In genomic region chr14:8421199-8421787, GRCm38 (mm10) we compare ENCODE assay signal across 15 mouse cellular contexts. TPM values are rescaled to one million over a fixed set of nuclear protein-coding genes. Genes with fewer than 3 reads are reported as not detected.
DNase-seq lines count a peak whose midpoint lies in the region; ATAC-seq and TF ChIP-seq lines count a peak whose summit lies in the region.
"Had no signal": no experiment of that assay in that cellular context is flagged by ENCODE, and none has a peak within 500 bp of the region (broad histone marks: within the 10 kb centered on the region; RNA-seq: fewer than 3 reads in every experiment).

No protein-coding gene starts in this region.

- H3K4me3 ChIP-seq in heart, embryonic 12.5 days = no peak overlapping the region
- H3K4me3 ChIP-seq in lung, embryonic 14.5 days (ENCODE audit: low read depth, low read length) = no peak overlapping the region
- H3K4me3 ChIP-seq in embryonic facial prominence, embryonic 13.5 days = 0 out of 2 replicates have a peak overlapping the region, but pooled peaks have one; percentile 1
- H3K4me3 ChIP-seq in neural tube, embryonic 11.5 days (ENCODE audit: low read depth, low read length) = no peak overlapping the region
- H3K4me3 ChIP-seq: erythroblast, embryonic 14.5 days had no signal

- H3K9ac ChIP-seq in heart, embryonic 12.5 days = no peak overlapping the region
- H3K9ac ChIP-seq in lung, embryonic 14.5 days = no peak overlapping the region
- no peak overlapping the region for H3K9ac ChIP-seq in embryonic facial prominence, embryonic 13.5 days
- H3K9ac ChIP-seq in neural tube, embryonic 11.5 days (ENCODE audit: low read length) = no peak overlapping the region

- intact Hi-C loops in heart, postnatal 36 days (cut with DNase I) = no loop called here

- H3K9me3 ChIP-seq in heart, embryonic 12.5 days (replicated peaks) = no peaks in the 10 kb centered on the region
- no peaks in the 10 kb centered on the region for H3K9me3 ChIP-seq in lung, embryonic 14.5 days (ENCODE audit: low read depth, low read length)
- H3K9me3 ChIP-seq in embryonic facial prominence, embryonic 13.5 days = no peaks in the 10 kb centered on the region
- no peaks in the 10 kb centered on the region for H3K9me3 ChIP-seq in neural tube, embryonic 11.5 days (ENCODE audit: control insufficient read depth, low read length)

- no peak for DNase-seq in heart, postnatal 36 days
- peak; percentile 27 for DNase-seq in lung, embryonic 14.5 days
- DNase-seq in lung, postnatal 4 days = no peak
- DNase-seq in neural tube, embryonic 11.5 days (ENCODE audit: low spot score) = peak; percentile 20
- DNase-seq in cerebellum, adult 11-12 months = no peak
- DNase-seq in B cell, adult 2 months = no peak
- DNase-seq: adrenal gland, adult 8-10 months; cerebellum, adult 11 months; kidney, postnatal 25 days; lung, postnatal 14 days had no signal

- 35% methylated on average over 10 of the region's 10 CpGs for WGBS in heart, embryonic 12.5 days
- 8% methylated on average over 10 of the region's 10 CpGs for WGBS in lung, embryonic 14.5 days
- 19% methylated on average over 10 of the region's 10 CpGs for WGBS in embryonic facial prominence, embryonic 13.5 days
- 21% methylated on average over 10 of the region's 10 CpGs for WGBS in neural tube, embryonic 11.5 days

- H3K27me3 ChIP-seq in heart, embryonic 12.5 days (replicated peaks) = no peaks in the 10 kb centered on the region
- no peaks in the 10 kb centered on the region for H3K27me3 ChIP-seq in lung, embryonic 14.5 days (ENCODE audit: insufficient read depth, low read length)
- no peaks in the 10 kb centered on the region for H3K27me3 ChIP-seq in embryonic facial prominence, embryonic 13.5 days
- no peaks in the 10 kb centered on the region for H3K27me3 ChIP-seq in neural tube, embryonic 11.5 days (ENCODE audit: control insufficient read depth, insufficient read depth, low read length)
- H3K27me3 ChIP-seq: Patski had no signal

- TF ChIP-seq CTCF in lung, embryonic 14.5 days (IDR thresholded peaks at IDR 0.05; ENCODE audit: low read depth) = no peak

- ATAC-seq in heart, embryonic 12.5 days (ENCODE audit: insufficient number of reproducible peaks, low FRiP score) = no peak
- no peak for ATAC-seq in lung, embryonic 14.5 days (ENCODE audit: insufficient read depth)
- ATAC-seq in embryonic facial prominence, embryonic 13.5 days (ENCODE audit: insufficient number of reproducible peaks, insufficient read depth, low FRiP score, low TSS enrichment, low read depth) = no peak
- no peak for ATAC-seq in neural tube, embryonic 11.5 days (ENCODE audit: insufficient read depth, low FRiP score, low TSS enrichment)
- ATAC-seq: Patski had no signal

- peaks cover 13% of the 10 kb centered on the region for H3K4me1 ChIP-seq in heart, embryonic 12.5 days (replicated peaks)
- no peaks in the 10 kb centered on the region for H3K4me1 ChIP-seq in lung, embryonic 14.5 days (ENCODE audit: insufficient read depth)
- H3K4me1 ChIP-seq in embryonic facial prominence, embryonic 13.5 days = peaks cover 15% of the 10 kb centered on the region
- no peaks in the 10 kb centered on the region for H3K4me1 ChIP-seq in neural tube, embryonic 11.5 days (ENCODE audit: control insufficient read depth, insufficient read depth, low read length)

- no peak overlapping the region for H3K27ac ChIP-seq in heart, embryonic 12.5 days (ENCODE audit: poor library complexity, severe bottlenecking)
- H3K27ac ChIP-seq in lung, embryonic 14.5 days (ENCODE audit: low read depth) = no peak overlapping the region
- H3K27ac ChIP-seq in embryonic facial prominence, embryonic 13.5 days = peak overlapping the region; percentile 78
- no peak overlapping the region for H3K27ac ChIP-seq in neural tube, embryonic 11.5 days (ENCODE audit: low read depth, low read length)

- H3K36me3 ChIP-seq in heart, embryonic 12.5 days = no peaks in the 10 kb centered on the region
- H3K36me3 ChIP-seq in lung, embryonic 14.5 days (ENCODE audit: insufficient read depth) = no peaks in the 10 kb centered on the region
- no peaks in the 10 kb centered on the region for H3K36me3 ChIP-seq in embryonic facial prominence, embryonic 13.5 days
- H3K36me3 ChIP-seq in neural tube, embryonic 11.5 days (ENCODE audit: control insufficient read depth, insufficient read depth, low read length) = no peaks in the 10 kb centered on the region

- H3K4me2 ChIP-seq in heart, embryonic 12.5 days = peak overlapping the region; percentile 13; the same call in 1 of the 2 replicates
- peak overlapping the region; percentile 38; the same call in 1 of the 2 replicates for H3K4me2 ChIP-seq in lung, embryonic 14.5 days
- H3K4me2 ChIP-seq in embryonic facial prominence, embryonic 13.5 days = peak overlapping the region; percentile 46
- H3K4me2 ChIP-seq in neural tube, embryonic 11.5 days (ENCODE audit: low read depth) = no peak overlapping the region

RNA-seq across cellular contexts. Expression of gene Oit1, which starts 42.7 kb away (rescaled TPM):
- not detected in 2 replicates for polyA plus RNA-seq in heart, embryonic 12.5 days (2016; fragmentation: Nextera tagmentation; extraction: Ambion mirVana)
- total RNA-seq in heart, postnatal 36 days (2021) = not detected
- 0.43 and 0.65 TPM in 2 replicates for polyA plus RNA-seq in lung, embryonic 14.5 days (2014; fragmentation: Nextera tagmentation; extraction: Ambion mirVana)
- polyA plus RNA-seq in embryonic facial prominence, embryonic 13.5 days (2015; fragmentation: Nextera tagmentation; extraction: Ambion mirVana) = 0.22 and 1.7 TPM in 2 replicates
- not detected in 2 replicates for polyA plus RNA-seq in neural tube, embryonic 11.5 days (2014; fragmentation: Nextera tagmentation; extraction: Ambion mirVana)
- total RNA-seq: adrenal gland, adult 8-10 months; left cerebral cortex, postnatal 14 days had no signal
- polyA plus RNA-seq: erythroblast, embryonic 14.5 days had no signal

Comparison
In these comparisons a context has a peak if more than half of its experiments do, and no peak if none do; other contexts are left out.
1. DNase-seq: peak in lung, embryonic 14.5 days (single experiment) and neural tube, embryonic 11.5 days (single experiment); none in heart, postnatal 36 days (0 of 2), lung, postnatal 4 days (0 of 2), cerebellum, adult 11-12 months (single experiment) and B cell, adult 2 months (0 of 2).